Mouse (Mus musculus) left cerebral cortex, postnatal 10 days (tissue): ENCODE measurements at regions not wholly inside any gene's neighbourhood (a gene's known extent, or its start where the extent isn't known, plus 50 kb on each side); places are given as distances from the start of the nearest gene placed in this dataset.

Experiments
- DNase-seq, 2 experiments: peaks; one replicate each; pipeline ENCODE4 v3.0.0; 2021 to 2022; ENCODE audit warnings: low spot score in 2 of 2, mixed read lengths in 1 of 2; ENCODE audit errors: extremely low spot score in 1 of 2
- intact Hi-C: fragments of 180-260 bp; cut with DNase I; formaldehyde crosslinking; loops from one replicate; pipeline ENCODE4 v1.15.1; 2025

DNA sequence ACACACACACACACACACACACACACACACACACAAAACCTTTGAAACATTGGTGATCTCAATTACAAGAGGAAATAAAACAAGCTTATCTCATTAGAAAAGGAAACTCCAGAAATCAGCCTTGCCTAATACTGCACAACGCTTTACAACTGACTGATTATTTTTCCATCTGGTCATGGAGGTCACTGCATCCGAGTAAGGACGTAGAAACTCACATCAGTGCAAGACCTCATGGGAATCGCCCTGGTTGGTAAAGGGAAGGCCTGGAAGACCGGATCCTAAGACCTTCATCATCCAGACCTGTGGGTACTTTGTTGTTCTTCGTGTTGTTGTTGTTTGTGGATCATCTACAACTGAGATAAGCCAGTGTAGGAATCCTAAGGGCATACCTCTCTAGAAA, 77.8 kb upstream of the Sestd1 start:
- intact Hi-C loops: loop anchor here (5.0 kb wide), 1 partner anchor 349 kb away; no protein-coding TSS in a partner anchor
- DNase-seq: no peak

DNA sequence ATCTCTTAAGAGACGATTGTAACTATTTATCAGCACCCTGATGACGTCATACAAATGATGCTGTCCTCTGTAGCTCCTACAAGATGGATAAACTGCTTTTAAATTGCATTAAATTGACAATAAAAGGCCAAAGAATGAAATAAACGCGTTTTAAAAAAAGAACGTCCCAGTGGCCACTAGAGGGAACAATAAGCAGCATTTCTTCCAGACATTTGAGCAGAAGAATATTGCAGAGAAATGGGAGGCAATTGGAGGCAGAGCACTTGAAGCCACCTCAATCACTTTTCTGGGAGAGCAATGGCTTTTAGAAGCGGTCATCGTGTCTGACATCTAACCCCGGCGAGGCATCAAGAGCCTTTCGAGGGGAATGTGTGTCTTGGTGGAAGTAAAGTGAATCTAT, 76.4 kb upstream of the Sestd1 start:
- intact Hi-C loops: loop anchor here (5.0 kb wide), 1 partner anchor 351 kb away; no protein-coding TSS in a partner anchor
- no peak for DNase-seq

DNA sequence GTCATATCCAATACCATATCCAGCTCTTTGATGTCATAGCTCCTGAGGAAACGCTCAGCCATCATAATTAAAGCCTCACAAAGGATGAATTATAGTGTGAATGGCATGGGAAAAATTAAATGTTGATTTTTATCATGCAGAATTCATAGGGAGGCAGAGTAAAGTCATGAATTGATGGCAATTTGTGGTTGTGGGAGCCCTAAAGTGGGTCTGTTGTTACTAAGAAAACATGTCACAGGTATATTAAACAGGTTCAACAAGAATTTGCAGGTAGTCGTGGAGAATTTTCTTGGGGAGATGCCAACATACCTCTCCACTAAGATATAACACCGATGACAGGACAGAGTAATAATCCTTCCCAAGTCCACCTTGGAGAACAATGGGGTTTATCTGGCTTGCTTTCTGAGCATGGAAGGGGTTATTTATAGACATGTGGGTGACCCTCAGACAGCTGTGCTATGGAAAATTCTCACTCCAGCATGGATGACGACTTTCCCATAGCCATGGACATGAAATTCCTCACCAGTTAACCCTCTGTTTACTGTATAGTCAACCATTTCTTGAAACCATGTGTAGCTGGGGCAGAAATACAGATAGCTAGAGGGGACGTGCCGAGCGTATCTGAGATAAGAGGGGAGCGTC, 71.7 kb upstream of the Sestd1 start:
- intact Hi-C loops: no loop called here
- no peak for DNase-seq

DNA sequence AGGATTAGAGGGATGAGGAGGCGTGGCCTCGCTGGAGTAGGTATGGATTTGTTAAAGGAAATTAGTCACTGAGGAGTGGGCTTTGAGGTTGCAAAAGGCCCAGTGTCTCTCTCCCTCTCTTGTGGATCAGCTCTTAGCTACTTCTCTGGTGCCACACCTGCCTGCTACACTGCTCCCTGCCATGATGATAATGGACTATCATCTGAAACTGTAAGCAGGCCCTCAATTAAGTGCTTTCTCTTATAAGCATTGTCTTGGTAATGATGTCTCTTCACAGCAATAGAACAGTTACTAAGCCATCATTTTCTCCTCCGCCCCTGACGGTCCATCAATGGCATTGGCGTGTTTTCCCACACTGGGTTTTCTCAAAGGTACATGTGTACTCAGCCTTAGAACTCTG, 66.6 kb upstream of the Sestd1 start:
- intact Hi-C loops: loop anchor here (10.0 kb wide), 1 partner anchor 92 kb away; no protein-coding TSS in a partner anchor
- no peak for DNase-seq

GRCm38 (mm10) chr2:77343736-77344440, 63.5 kb upstream of the Sestd1 start:
- intact Hi-C loops: loop anchor here (5.0 to 10.0 kb wide), 4 partner anchors 89 to 412 kb away; no protein-coding TSS in a partner anchor
- DNase-seq: peak in 1 of 2 experiments; percentile 23

DNA sequence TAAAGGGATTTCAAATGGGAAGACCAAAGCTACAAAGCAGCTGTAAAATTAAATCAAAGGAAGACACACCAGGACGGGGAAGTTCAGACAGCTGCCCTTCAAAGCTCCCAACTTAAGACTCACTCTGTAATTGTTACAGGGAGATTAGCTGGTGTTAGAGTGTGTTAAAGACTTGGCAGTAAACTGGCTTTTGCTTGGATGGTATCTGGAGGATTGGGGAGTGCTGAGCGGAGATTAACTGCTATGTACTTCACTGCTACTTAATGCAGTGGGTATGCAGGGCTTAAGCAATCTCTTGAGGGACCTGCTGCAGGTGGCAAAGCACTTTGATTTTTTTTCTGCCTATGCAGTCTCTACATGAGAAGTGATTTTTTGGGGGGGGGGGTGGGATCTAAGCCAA, 62.0 kb upstream of the Sestd1 start:
- intact Hi-C loops: loop anchor here (5.0 to 10.0 kb wide), 4 partner anchors 88 to 410 kb away; no protein-coding TSS in a partner anchor
- DNase-seq: no peak

DNA sequence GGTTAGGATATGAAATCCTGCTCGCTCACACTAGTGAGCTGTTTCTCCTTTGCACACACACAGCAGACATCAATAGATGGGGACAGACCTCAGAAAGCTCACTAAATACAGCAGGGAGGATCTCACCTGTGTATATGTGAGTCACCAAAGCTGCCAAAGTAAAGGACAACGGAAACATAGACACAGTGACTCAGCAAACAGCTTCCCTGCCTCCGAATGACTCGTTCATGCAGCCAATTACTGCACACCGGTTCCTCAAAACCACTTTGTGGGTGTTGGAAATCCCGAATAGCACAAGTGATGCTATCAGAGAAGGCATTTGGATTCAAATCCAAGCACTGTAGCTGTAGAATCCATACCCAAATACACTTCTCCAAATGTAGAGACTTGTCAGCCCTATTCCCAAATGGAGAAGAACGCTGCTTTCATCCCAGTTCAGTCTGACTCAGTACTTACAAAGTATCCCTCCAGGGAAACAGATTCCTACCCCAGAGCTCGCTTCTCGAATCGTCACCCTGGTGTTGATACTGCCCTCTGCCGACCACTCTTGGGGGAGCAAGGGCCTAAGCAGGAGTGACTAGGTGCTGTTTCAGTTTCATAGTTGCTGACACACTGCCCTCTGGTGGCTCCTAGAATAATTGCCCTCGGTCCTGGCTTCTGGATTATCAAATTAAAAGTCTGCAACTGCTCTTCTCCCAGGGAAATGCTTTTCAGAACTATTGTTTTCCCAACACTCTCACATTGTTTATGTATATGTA, 61.4 kb upstream of the Sestd1 start:
- intact Hi-C loops: loop anchor here (5.0 to 10.0 kb wide), 4 partner anchors 87 to 409 kb away; no protein-coding TSS in a partner anchor

DNA sequence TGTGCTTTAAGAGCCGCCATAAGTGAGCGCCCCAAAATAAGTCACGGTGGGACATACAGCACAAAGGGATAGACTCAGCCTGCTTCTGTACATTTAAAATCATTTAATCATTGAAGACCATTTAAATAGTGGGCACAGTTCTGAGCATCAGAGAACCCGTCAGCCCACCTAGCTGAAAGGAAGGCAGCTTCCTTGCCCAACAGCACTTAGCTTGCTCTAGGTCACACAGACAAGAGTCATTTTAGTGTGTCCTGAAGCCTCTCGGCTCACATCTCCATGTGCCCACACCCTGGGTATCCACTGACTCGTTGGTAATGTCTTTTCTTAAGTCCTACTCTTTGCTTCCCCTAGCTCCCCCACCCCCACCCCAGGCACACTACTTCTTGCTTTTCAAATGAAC, 59.7 kb upstream of the Sestd1 start:
- no peak for DNase-seq
- intact Hi-C loops: loop anchor here (5.0 to 10.0 kb wide), 4 partner anchors 85 to 408 kb away; no protein-coding TSS in a partner anchor

More for the DNA sequence above, 61.4 kb upstream of the Sestd1 start:
- DNase-seq: peak; percentile 90 to 93

DNA sequence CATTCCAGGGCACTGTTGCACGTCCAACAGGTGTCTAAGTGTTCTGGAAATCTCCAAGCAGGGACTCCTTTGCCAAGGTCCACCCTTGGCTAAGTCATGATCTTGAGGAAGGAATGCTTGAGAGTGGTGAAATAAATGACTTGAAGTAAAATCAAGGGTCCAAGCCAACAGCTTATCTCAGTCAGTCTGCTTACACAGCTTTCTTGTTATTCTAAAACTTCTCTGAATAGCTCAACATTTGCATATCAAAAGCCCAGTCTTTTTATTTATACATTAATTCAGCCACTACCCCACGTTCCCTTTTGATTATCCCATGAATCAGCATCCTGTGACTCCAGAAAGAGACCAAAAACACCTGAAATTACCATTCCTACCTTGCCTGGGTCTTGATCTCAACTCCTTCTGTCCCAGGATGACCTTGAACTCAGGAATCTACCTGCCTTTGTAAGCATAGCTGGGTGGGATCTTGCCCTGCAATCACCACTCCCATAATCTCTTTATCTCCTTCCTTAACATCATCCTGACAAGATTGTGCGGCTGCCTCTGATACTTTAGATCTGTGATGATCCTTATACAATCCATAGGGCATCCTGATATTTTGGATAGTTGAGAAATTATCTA, 57.5 kb upstream of the Sestd1 start:
- no peak for DNase-seq
- intact Hi-C loops: no loop called here

GRCm38 (mm10) chr2:77337318-77337717, 56.9 kb upstream of the Sestd1 start:
- no peak for DNase-seq
- intact Hi-C loops: no loop called here

DNA sequence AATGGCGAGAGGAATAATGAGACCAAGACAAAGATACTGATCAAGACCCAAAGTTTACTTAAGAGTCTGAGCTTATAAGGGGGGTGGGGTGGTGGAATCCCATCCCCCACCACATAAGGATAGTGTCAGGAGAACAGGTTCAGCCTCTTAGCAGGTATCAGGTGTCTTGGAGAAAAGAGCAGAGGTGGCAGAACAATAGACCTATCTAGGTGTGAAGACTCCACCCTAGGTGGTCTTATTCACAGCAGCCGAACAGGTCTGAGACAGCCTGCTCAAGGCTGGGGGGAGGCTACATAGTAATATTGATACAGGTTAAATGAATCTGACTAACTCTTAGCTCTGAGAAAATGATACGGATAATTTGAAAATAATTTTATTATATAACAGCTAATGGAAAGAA, 56.4 kb upstream of the Sestd1 start:
- intact Hi-C loops: no loop called here

DNA sequence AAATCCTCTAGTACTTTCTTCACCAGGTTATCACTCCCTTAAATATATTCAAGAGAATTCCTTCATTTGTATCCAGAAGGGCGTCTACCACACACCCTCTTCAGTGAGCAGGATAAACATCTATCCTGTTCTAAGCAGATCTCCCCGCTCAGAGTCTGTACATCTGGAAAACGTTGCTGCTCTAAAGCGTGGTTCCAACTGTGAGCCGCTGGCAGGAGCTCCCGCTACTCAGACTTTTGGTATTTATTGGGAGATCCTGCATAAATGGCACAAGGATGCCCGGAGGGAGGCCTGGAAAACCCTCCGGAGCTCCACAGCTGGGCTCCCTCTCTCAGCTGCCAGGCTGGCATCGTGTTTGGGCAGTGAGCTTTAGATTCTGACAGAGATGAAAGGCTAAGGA, 54.3 kb upstream of the Sestd1 start:
- no peak for DNase-seq
- intact Hi-C loops: no loop called here

More for the DNA sequence above, 56.4 kb upstream of the Sestd1 start:
- no peak for DNase-seq

GRCm38 (mm10) chr2:77333394-77334079, 53.1 kb upstream of the Sestd1 start:
- intact Hi-C loops: no loop called here
- DNase-seq: no peak
